Mouse (Mus musculus) midbrain, postnatal 0 days (tissue): Measurements from ENCODE around the gene Ndufs1. TPM values are rescaled to one million over a fixed set of nuclear protein-coding genes. Genes with fewer than 3 reads are reported as not detected.
A peak's percentile ranks its signal among the peaks of the same experiment; 100 is the strongest.

Experiments
- ATAC-seq: fragments of 200-750 bp; cut with Nextera tagmentation; 2 replicates; pipeline ENCODE4 v1.8.0; 2017; ENCODE audit warnings: moderate number of reproducible peaks, mild to moderate bottlenecking, moderate TSS enrichment, moderate library complexity; ENCODE audit not compliant: low FRiP score
- DNase-seq: peaks from one replicate; pipeline ENCODE4 v3.0.0-alpha.2; 2015; ENCODE audit warnings: low spot score
- H3K27ac ChIP-seq: fragments of 300-500 bp; sonication (generic); 2 replicates; pipeline ENCODE4 v1.5.1; 2014; ENCODE audit warnings: low read depth, mild to moderate bottlenecking, low read length, mixed read lengths
- H3K27me3 ChIP-seq: fragments of 300-500 bp; sonication (generic); 2 replicates; pipeline ENCODE4 v1.6.1; 2014; ENCODE audit warnings: low read length, control low read depth, mixed read lengths; ENCODE audit not compliant: insufficient read depth
- H3K36me3 ChIP-seq: fragments of 300-500 bp; sonication (generic); 2 replicates; pipeline ENCODE4 v1.6.1; 2014; ENCODE audit warnings: low read length, control low read depth, mixed read lengths; ENCODE audit not compliant: insufficient read depth
- H3K4me1 ChIP-seq: fragments of 300-500 bp; sonication (generic); 2 replicates; pipeline ENCODE4 v1.6.1; 2014; ENCODE audit warnings: mild to moderate bottlenecking, control low read depth, antibody characterized with exemption, low read length, mixed read lengths; ENCODE audit not compliant: insufficient read depth
- H3K4me2 ChIP-seq: fragments of 300-500 bp; sonication (generic); 2 replicates; pipeline ENCODE4 v1.6.1; 2014; ENCODE audit warnings: low read depth, mild to moderate bottlenecking, low read length, mixed read lengths; ENCODE audit not compliant: poor library complexity, severe bottlenecking
- H3K4me3 ChIP-seq: fragments of 300-500 bp; sonication (generic); 2 replicates; pipeline ENCODE4 v1.5.1; 2014; ENCODE audit warnings: low read depth, mild to moderate bottlenecking, low read length, moderate library complexity
- H3K9ac ChIP-seq: fragments of 300-500 bp; sonication (generic); replicated peaks from 2 replicates; pipeline ENCODE4 v1.6.1; 2014; ENCODE audit warnings: mild to moderate bottlenecking, low read length, moderate library complexity, mixed read lengths; ENCODE audit not compliant: poor library complexity, severe bottlenecking
- H3K9me3 ChIP-seq: fragments of 300-500 bp; sonication (generic); 2 replicates; pipeline ENCODE4 v1.6.1; 2016; ENCODE audit warnings: low read length, control low read depth
- CTCF ChIP-seq: IDR thresholded peaks from 2 replicates; pipeline ENCODE4 v1.5.1; 2016; ENCODE audit warnings: antibody characterized with exemption, mild to moderate bottlenecking
- WGBS: fragments of 180-500 bp; shearing (Covaris S2); extraction: QIAGEN DNeasy Blood & Tissue Kit; methylation state at CpG from one replicate; pipeline ENCODE4 v1.1.7; 2014; 5-methylcytosine and 5-hydroxymethylcytosine counted together
- polyA plus RNA-seq: library from polyadenylated mRNA; unstranded; fragments of >200 nt; fragmentation: Nextera tagmentation; extraction: Ambion mirVana; gene quantifications from 2 replicates; pipeline ENCODE4 v1.2.1, GENCODE M21; 2015
- total RNA-seq: library from RNA; depleted of rRNA; stranded (reverse); fragments of >200 nt; gene quantifications from 2 replicates; pipeline ENCODE4 v1.2.3, GENCODE M21; 2014; rRNA removed

Ndufs1 gene
- total RNA-seq (117 and 137 TPM in 2 replicates), polyA plus RNA-seq (128 and 134 TPM in 2 replicates)

DNA sequence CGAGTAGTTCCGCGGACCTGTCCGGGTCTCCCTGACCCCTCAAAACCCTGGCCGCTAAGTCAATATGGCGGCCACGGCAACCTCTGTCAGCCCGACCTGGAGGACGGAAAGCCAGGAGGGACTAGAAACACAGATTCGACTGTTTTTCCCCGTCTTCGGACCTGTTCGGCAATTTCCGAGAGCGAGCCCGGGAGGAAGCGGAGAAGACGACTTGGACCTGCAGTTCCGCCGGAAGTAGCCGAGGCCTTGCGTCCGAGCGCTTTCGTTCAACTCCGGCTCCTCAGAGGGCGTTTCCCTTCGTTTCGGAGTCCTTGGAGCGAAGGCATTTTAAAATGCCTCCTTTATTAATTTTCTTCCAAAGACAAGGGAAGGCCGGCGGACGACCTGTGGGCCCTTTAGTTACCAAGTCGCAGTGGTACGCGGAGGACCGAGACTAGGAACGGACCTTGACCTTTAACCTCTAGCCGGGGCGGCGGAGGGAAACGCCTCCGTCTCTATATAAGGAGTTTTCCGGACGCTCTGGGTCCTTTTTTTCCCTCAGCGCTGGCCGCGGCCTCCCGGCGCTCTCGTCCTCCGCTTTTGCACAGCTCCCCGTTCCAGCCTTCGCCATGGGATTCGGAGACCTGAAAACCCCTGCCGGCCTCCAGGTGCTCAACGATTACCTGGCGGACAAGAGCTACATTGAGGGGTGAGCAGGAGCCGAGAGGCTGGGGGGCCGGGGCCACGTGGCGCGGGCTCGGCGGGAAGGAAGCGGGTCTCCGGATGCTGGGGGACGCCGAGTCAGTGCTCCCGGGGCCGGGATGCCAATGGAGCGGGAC, at the start of gene Ndufs1, which contains the start of gene Eef1b2:
Ndufs1 (minus strand) TSS at position 230 of the 818 bp plus-strand sequence.
Eef1b2 (plus strand) TSS at position 222 of the 818 bp plus-strand sequence.
- Histone ChIP-seq H3K4me3 (peak within 1 kb of the TSS; percentile 83), H3K36me3 (peaks cover 4% of the 10 kb centered on the region; the same call in 1 of the 2 replicates), H3K9me3 (no peaks in the 10 kb centered on the region), H3K9ac (peak within 1 kb of the TSS; percentile 89), H3K4me2 (peak within 1 kb of the TSS; percentile 86), H3K27me3 (no peaks in the 10 kb centered on the region), H3K27ac (peak within 1 kb of the TSS; percentile 90), H3K4me1 (peaks cover 20% of the 10 kb centered on the region)
- TF ChIP-seq CTCF: no peak; the same call in 1 of the 2 replicates
- WGBS: under 1% methylated on average over 72 of the region's 72 CpGs
- peak; percentile 92 for ATAC-seq
- peak; percentile 98 for DNase-seq

- Histone ChIP-seq H3K36me3 (no peaks in the 10 kb centered on the region), H3K4me2 (no peak overlapping the region), H3K27me3 (no peaks in the 10 kb centered on the region), H3K9me3 (no peaks in the 10 kb centered on the region), H3K4me3 (no peak overlapping the region), H3K9ac (no peak overlapping the region), H3K27ac (no peak overlapping the region), H3K4me1 (no peaks in the 10 kb centered on the region)
- WGBS: 14% methylated on average over 7 of the region's 7 CpGs
- ATAC-seq (no peak), DNase-seq (no peak)
- no peak for TF ChIP-seq CTCF
Measured at GRCm38 (mm10) chr1:63225890-63226289, 49.3 kb upstream of the Ndufs1 start.

GRCm38 (mm10) chr1:63225009-63225408, 48.4 kb upstream of the Ndufs1 start:
- no peak overlapping the region for H3K27ac ChIP-seq
- no peaks in the 10 kb centered on the region for H3K9me3 ChIP-seq
- no peaks in the 10 kb centered on the region for H3K4me1 ChIP-seq
- no peak overlapping the region for H3K4me3 ChIP-seq
- WGBS: 89% methylated on average over 4 of the region's 4 CpGs
- no peak overlapping the region for H3K9ac ChIP-seq
- H3K4me2 ChIP-seq: no peak overlapping the region
- H3K27me3 ChIP-seq: no peaks in the 10 kb centered on the region
- DNase-seq (no peak), ATAC-seq (no peak)
- no peak for TF ChIP-seq CTCF
- no peaks in the 10 kb centered on the region for H3K36me3 ChIP-seq

GRCm38 (mm10) chr1:63219277-63219676, 42.6 kb upstream of the Ndufs1 start:
- H3K4me2 ChIP-seq: no peak overlapping the region
- H3K4me1 ChIP-seq: no peaks in the 10 kb centered on the region
- H3K4me3 ChIP-seq: no peak overlapping the region
- DNase-seq: no peak
- no peak overlapping the region for H3K9ac ChIP-seq
- no peaks in the 10 kb centered on the region for H3K27me3 ChIP-seq
- no peaks in the 10 kb centered on the region for H3K36me3 ChIP-seq
- H3K27ac ChIP-seq: no peak overlapping the region
- TF ChIP-seq CTCF: 0 out of 2 replicates have a peak, but pooled peaks have one; percentile 1
- ATAC-seq: no peak
- WGBS: 94% methylated on average over 4 of the region's 4 CpGs
- H3K9me3 ChIP-seq: no peaks in the 10 kb centered on the region

DNA sequence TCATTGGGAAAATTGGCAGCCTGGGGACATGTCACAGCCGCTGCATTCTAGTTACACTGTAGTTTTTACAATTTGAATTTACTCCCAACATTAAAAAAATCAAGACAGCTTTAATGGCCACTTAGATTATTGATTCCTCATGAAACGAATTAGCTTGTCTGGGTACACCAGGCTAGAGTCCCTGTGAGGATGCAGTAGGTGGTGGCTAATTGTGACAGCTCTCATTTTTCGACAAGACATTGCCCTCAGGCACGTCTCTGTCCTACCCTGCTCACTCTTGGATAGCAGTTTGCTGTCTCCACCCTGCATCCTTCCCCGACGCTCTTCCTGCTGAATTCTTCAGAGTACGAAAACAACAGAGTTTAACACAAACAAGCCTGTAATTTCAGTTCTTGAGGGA, 38.0 kb upstream of the Ndufs1 start:
- Histone ChIP-seq H3K4me2 (no peak overlapping the region), H3K9me3 (no peaks in the 10 kb centered on the region), H3K4me3 (no peak overlapping the region), H3K36me3 (no peaks in the 10 kb centered on the region), H3K4me1 (no peaks in the 10 kb centered on the region), H3K27me3 (no peaks in the 10 kb centered on the region), H3K9ac (no peak overlapping the region), H3K27ac (peak overlapping the region; percentile 39; the same call in 1 of the 2 replicates)
- ATAC-seq (no peak), DNase-seq (no peak)
- WGBS: 50% methylated on average over 7 of the region's 7 CpGs
- TF ChIP-seq CTCF: no peak

- H3K9me3 ChIP-seq: no peaks in the 10 kb centered on the region
- no peak for DNase-seq
- WGBS: 31% methylated on average over 3 of the region's 3 CpGs
- H3K4me3 ChIP-seq: 0 out of 2 replicates have a peak within 1 kb of the TSS, but pooled peaks have one; percentile 12
- H3K36me3 ChIP-seq: no peaks in the 10 kb centered on the region
- peak within 1 kb of the TSS; percentile 26 for H3K4me2 ChIP-seq
- peak within 1 kb of the TSS; percentile 39; the same call in 1 of the 2 replicates for H3K27ac ChIP-seq
- no peak; the same call in 1 of the 2 replicates for ATAC-seq
- no peaks in the 10 kb centered on the region for H3K4me1 ChIP-seq
- 0 out of 2 replicates have a peak within 1 kb of the TSS, but pooled peaks have one; percentile 42 for H3K9ac ChIP-seq
- H3K27me3 ChIP-seq: no peaks in the 10 kb centered on the region
- no peak for TF ChIP-seq CTCF
Measured at GRCm38 (mm10) chr1:63214271-63214558, 37.6 kb upstream of the Ndufs1 start, which contains the start of gene Gpr1. TSS of gene Gpr1 (minus strand) at chr1:63214543.
